Mouse (Mus musculus) right cerebral cortex, adult 2 months (tissue): ENCODE measurements around the gene Rnd3.

Source experiments
- DNase-seq, 2 experiments: peaks; one replicate each; pipeline ENCODE4 v3.0.0; 2021 to 2022; ENCODE audit warnings: low spot score in 2 of 2

The Rnd3 gene

DNA sequence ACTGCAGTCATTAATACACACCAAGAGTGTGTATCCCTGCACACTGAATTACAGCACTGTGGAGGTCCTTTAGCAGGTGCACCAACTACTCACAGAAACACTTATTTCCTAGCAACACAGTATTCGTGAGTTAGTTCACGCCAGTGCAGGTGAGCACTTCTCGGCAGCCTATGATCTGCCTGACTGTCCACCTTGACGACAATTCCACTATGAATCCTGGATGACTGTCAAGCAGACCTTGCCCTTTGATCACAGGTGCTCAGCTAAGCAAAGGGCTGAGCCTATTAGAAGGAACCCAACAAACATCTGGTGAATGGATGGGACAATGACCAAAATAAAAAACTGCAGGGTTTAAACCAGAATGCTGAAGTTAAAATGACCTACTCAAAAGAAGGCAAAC is 20.8 kb downstream of the Rnd3 start:
- no peak for DNase-seq

DNA sequence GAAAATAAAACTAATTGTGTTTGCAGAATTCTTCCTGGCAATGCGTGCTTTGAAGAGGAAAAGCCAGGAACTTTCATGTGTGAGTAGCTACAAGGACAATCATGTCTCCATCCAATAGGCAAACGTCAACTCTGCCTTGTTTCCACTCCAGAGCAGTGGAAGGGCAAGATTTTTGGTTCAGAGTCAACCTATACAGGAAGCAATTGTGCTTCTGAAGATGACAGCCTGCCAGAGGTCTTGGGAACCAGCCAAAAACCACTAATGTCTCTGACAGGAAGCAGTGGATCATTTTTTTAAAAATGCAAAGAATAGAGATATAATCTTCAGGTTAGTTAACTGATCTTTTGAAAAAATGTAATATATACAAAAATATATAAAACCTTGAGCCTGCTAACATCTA is 38.6 kb downstream of the Rnd3 start:
- DNase-seq, result no peak

DNA sequence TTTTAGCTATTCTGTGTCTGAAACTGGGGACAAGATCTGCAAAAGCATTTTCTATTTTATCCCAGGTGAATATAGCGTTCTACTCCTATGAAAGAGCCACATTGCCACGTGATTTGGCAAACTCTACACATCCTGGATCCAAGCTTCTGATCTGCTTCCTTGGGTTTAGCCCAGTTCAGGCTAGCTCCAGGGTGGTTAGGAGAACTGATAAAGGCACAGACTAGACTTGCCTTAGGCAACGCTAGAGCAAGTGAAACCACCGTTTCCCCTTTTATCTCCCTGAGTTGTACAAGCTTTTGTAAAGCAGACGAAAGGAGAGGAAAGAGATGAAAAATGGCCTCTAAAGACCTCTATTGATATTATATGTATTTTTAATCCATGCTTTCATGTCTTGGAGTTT is 40.3 kb downstream of the Rnd3 start:
- no peak for DNase-seq

DNA sequence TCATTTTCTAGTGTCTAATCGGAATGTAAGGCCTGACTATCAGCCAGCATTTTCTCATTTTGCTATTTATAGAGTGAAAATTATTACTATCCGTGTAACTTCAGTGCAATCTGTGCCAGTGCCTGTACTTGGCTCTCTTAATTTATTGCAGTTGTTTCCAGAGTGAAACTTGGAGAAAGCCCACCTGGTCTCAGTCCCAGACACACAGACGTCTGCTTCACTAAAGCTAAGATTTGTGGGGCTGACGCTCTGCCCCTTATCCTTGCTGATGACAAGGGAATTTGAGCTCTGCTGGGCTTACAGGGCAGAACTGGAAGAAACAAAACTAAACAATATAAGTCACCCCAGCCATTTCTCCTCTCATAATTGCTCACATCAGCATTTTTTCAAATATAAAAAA is 47.7 kb downstream of the Rnd3 start:
- DNase-seq, result no peak

DNA sequence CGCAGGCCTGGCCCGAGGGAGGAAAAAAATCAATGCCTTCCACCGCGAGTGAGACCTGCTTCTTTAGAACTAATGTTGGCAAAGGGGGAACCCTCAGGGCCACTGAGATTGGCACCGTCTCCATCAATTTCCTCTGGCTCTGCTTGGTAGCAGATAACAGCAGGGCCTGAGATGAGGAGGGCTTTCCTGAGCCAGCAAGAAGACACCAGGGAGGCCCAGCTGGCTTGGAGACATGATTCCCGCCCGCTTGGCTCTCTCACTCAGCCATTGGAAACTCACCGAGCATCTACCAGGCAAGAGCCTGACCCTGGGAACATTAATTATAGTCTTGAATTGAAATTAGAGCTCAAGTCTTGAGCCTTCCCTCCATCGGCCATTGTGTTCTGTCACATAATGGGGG is 48.9 kb downstream of the Rnd3 start:
- no peak for DNase-seq

DNA sequence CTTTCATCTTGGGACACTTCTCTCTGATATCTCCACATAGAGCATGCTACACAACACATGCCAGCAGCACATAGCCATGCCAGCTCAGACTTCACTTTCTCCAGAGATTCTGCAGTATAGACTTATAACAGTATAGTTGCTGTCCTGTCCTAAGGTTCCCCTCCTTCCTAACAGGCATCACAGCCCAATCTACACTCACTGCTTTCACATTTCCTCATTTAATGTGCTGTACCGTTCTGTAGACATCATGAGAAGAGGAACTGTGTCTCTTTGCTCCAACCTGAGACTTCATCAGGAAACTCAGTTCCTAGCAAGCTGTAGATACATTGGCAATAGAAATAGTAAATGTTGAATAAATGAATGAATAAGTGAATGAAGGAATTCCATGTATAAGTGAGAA is 49.7 kb downstream of the Rnd3 start:
- no peak for DNase-seq

DNA sequence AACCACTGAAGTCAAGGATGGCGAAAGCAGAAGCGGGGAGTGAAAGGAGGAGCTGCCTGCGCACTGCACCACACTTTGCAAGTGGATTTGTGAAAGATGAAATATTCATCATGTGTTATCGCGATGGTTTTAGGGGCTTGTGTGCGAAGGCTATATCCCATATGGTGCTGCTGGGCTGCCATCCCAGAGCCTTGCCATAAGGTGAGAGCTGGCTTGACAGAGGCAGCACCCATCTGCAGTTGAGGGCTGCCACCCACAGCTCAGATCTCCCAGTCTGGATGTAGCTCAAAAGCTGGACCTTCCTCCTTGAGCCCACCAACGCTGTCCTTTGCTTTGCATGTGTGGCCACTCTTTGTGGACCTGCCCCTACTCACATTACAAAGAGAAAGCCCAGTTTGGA is 58.2 kb downstream of the Rnd3 start:
- DNase-seq, result no peak

DNA sequence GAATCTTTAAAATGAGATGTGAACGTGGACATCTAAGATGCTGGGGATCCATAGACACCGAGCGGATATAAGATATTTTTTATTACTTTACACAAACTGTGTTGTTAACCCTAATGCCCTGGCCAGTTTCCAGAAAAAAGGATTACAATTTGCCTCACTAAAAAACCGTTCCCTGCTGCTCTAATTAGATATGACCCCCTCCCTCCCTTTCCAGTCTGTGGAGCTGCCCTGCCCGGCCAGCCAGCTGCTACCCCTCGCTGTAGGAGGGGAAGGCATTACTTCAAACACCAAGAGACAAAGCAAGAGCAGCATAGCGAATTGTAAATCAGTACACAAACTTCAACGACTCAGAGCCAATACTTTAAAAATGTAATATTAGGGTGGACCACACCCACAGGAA is 58.9 kb downstream of the Rnd3 start:
- DNase-seq, result no peak

DNA sequence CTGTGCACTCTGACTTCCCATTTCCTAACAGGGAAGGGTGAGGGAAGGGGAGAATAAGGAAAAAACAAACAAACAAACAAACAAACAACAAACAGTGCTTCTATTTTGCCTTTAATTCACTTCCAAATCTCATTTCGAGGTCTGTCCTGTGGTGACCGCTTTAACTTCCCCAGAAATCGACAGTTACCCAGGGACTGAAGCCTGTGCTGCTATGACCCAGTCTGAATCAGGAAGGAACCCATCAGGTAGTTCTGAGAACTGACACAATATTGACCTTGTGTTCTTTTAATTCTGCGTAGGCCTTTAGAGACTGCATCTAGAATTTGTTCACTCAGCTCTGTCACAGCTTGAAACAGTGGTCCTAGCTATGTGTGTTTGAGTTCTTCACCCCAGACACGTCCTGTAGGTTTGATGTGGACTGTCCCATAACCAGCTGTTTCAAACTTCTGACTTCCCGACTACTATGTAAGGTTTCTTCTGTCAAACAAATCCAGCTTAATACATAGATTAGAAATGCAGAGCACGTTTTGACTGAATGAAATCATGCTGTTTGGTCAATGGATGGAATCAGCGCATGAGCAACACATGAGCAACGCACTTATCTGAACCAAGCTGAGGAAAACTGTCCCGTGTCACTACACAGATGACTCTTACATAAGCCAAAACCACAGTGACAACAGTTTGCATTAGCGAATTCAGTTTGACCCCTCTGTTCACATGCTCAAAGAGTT is 59.9 kb downstream of the Rnd3 start:
- DNase-seq, result no peak

DNA sequence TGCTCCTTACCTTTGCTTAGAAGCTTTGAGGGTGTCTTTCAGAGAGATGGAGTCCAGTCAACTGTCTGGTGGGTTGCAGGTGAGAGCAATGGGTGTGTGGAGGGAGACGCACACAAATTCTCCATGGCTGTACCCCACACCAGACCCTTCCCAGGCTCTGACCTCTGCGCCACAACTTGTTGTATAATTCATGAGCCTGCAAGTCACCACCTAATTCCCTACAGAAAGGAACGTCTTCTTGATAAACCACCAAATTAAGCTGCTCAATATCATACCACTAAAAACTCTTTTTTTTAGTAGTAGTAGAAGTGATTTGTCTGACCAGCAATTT is 60.8 kb downstream of the Rnd3 start:
- DNase-seq, result no peak

DNA sequence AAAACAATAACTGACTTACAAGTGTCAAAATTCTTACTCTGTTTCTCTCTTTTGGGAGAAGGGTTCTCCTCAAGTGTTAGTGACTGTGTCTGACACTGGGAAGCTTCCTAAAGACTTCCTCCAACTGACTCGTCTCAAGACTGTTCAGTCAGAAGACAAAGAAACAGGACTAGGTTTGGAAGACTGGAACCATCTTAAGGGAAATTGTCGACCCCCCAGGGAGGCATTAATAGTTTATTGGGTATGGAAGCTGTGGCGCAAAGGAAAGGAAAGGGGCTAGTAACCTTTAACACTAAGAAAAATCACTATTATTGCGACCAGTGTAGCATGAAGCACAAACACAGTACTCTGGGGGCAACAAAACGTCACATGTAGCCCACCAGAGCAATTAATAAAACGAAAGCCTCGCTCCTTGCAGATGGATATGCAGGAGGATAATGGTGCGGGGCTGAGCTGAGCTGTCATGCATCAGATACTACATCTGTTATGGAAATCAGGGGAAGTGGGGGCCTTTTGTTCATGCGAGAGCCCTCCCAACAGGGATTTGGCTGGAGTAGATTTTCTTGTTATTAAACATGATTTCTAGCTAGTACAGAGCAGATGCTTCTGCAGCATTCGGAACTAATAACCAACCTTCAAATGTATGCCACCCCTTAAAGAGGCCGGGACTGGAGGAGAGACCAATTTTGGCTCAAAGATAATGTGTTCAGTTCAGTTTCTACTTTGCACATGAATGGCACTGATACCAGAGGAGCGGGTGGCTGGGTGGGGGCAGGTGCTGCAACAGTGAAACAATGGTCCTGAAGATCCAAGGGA is 61.4 kb downstream of the Rnd3 start:
- no peak for DNase-seq

DNA sequence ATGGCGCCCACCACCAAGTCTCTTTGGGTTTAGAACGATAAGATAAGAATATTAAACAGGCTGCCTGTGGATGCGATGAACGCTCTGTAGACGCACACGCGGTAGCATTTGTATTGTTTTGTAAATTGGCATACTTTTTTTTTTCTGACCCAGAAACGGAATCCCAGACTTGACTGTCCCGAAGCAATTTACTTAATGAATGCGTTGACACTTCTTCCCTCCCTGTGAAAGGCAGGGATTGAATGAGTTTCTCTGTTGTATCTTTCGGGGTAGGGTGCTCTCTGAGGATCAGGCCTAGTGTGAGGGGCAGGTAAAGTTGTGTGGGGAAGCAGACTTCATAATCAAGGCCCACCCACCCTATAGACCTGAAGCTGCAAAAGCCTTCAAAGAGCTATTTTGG is 63.8 kb downstream of the Rnd3 start:
- no peak for DNase-seq

DNA sequence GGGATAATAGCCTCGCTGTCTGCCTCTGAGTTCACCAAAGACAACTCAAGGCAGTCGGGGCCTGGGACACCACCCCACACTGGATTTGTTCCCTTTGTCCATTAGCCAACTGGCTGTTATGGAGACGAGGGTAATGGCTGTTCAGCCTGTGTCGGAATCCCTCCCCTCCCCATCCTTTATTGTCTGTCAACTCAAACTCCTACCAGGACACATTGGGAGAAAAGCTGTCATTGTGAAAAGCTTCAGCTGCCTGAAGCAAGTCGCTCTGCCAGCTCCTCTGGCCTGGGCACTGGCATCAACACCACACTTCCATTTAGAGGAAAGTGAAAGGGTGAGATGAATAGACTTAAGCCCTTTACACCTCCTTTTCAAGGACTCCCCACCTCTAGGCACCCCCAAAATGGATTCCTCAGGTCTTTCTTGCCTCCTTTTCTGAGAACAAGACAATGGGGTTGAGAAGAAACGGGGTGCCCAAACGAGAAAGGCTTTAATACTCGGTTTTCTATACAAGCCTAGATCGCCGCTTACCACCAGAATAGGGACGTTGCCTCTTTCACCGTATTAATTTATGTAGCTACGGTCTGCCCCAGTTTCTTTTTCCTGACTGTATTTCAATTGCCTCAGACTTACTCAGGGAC is 66.1 kb downstream of the Rnd3 start:
- DNase-seq, result peak in 1 of 2 experiments; percentile 3
